Mouse (Mus musculus) large intestine, adult 2 months (tissue): Measurements from ENCODE around the gene Cnp. TPM values are rescaled to one million over a fixed set of nuclear protein-coding genes. Genes with fewer than 3 reads are reported as not detected.
"Not testable (repeated sequence)": the region's sequence is repeated elsewhere in the genome, so short reads cannot be mapped to it uniquely, and the experiment has no call there.

Experiments used
- DNase-seq: peaks from one replicate; pipeline ENCODE4 v3.0.0-alpha.2; 2012; ENCODE audit warnings: low read depth, low spot score
- WGBS: fragments of 180-500 bp; shearing (Covaris S2); methylation state at CpG from one replicate; pipeline ENCODE4 v1.1.7; 2018; 5-methylcytosine and 5-hydroxymethylcytosine counted together
- polyA plus RNA-seq: library from polyadenylated mRNA; depleted of rRNA; stranded (reverse); fragments of >200 nt; gene quantifications from 2 replicates; pipeline ENCODE4 v1.2.3, GENCODE M21; 2012; rRNA removed

Cnp gene
- polyA plus RNA-seq: 32.5 and 32.8 TPM in 2 replicates

- under 1% methylated on average over 47 of the region's 47 CpGs for WGBS
- DNase-seq: no peak
These were observed at the start of gene Cnp for GRCm38 (mm10) chr11:100574708-100575483. TSS of gene Cnp (plus strand) at chr11:100574904.

GRCm38 (mm10) chr11:100524987-100525630 is 49.6 kb upstream of the Cnp start:
- DNase-seq: no peak

GRCm38 (mm10) chr11:100526052-100526816 is 48.5 kb upstream of the Cnp start:
- 25% methylated on average over 15 of the region's 15 CpGs for WGBS
- DNase-seq: no peak

More at GRCm38 (mm10) chr11:100524987-100525630, 49.6 kb upstream of the Cnp start:
- 26% methylated on average over 11 of the region's 11 CpGs for WGBS

- DNase-seq: no peak
- under 1% methylated on average over 26 of the region's 26 CpGs for WGBS
These were observed 47.6 kb upstream of the Cnp start for GRCm38 (mm10) chr11:100527066-100527457.

- peak; percentile 93 for DNase-seq
- WGBS: under 1% methylated on average over 54 of the region's 54 CpGs
These were observed 47.0 kb upstream of the Cnp start, which contains the start of gene Acly for GRCm38 (mm10) chr11:100527458-100528374. TSS of gene Acly (minus strand) at chr11:100528000.

- WGBS: 23% methylated on average over 19 of the region's 19 CpGs
- DNase-seq: no peak
These were observed 46.1 kb upstream of the Cnp start for GRCm38 (mm10) chr11:100528375-100529165.

GRCm38 (mm10) chr11:100533871-100534270 is 40.8 kb upstream of the Cnp start:
- WGBS: 92% methylated on average over 6 of the region's 6 CpGs
- DNase-seq: no peak

- WGBS: 98% methylated on average over 2 of the region's 2 CpGs
These were observed 40.3 kb upstream of the Cnp start for GRCm38 (mm10) chr11:100534411-100534810.

GRCm38 (mm10) chr11:100534821-100535220 is 39.9 kb upstream of the Cnp start:
- 90% methylated on average over 6 of the region's 6 CpGs for WGBS
- DNase-seq: not testable (repeated sequence)

More at GRCm38 (mm10) chr11:100534411-100534810, 40.3 kb upstream of the Cnp start:
- DNase-seq: not testable (repeated sequence)

GRCm38 (mm10) chr11:100535996-100536395 is 38.7 kb upstream of the Cnp start:
- DNase-seq: no peak
- WGBS: 12% methylated on average over 1 of the region's 1 CpGs

GRCm38 (mm10) chr11:100536466-100536865 is 38.2 kb upstream of the Cnp start:
- peak; percentile 54 for DNase-seq

GRCm38 (mm10) chr11:100540966-100541365 is 33.7 kb upstream of the Cnp start:
- 41% methylated on average over 6 of the region's 6 CpGs for WGBS
- DNase-seq: no peak

GRCm38 (mm10) chr11:100541577-100541976 is 33.1 kb upstream of the Cnp start:
- 95% methylated on average over 2 of the region's 2 CpGs for WGBS
- DNase-seq: no peak

GRCm38 (mm10) chr11:100544832-100545745 is 29.6 kb upstream of the Cnp start, which contains the start of gene Ttc25:
TSS of gene Ttc25 (plus strand) at chr11:100545607.
- 4% methylated on average over 28 of the region's 28 CpGs for WGBS
- peak; percentile 85 for DNase-seq

- DNase-seq: no peak
- 28% methylated on average over 7 of the region's 7 CpGs for WGBS
These were observed 29.0 kb upstream of the Cnp start for GRCm38 (mm10) chr11:100545746-100546085.

- DNase-seq: no peak
- 55% methylated on average over 6 of the region's 6 CpGs for WGBS
These were observed 27.7 kb upstream of the Cnp start for GRCm38 (mm10) chr11:100546955-100547354.

GRCm38 (mm10) chr11:100548141-100548540 is 26.6 kb upstream of the Cnp start:
- whole genome bisulfite sequencing: 83% methylated on average over 6 of the region's 6 CpGs
- DNase-seq: no peak
